Mouse (Mus musculus) testis, adult 10 weeks (tissue): ENCODE results near the gene Ptprt. TPM values are rescaled to one million over a fixed set of nuclear protein-coding genes. Genes with fewer than 3 reads are reported as not detected.

Experiments used
- polyA plus RNA-seq: library from polyadenylated mRNA; stranded (reverse); fragments of 350-450 nt; fragmentation: Illumina TruSeq; extraction: RNeasy Lipid Tissue Mini Kit (QIAGEN cat#74804); gene quantifications from one replicate; pipeline ENCODE4 v1.2.3, GENCODE M21; 2014; ENCODE audit warnings: low read depth, low replicate concordance

The Ptprt gene
- polyA plus RNA-seq = 2.1 TPM

GRCm38 (mm10) chr2:162660941-162661386 lies at the start of gene Ptprt:
Gene Ptprt, minus strand, starts transcription at chr2:162661147.

